Mouse (Mus musculus) hindbrain, embryonic 15.5 days (tissue): ENCODE data around the gene Gpr37l1. TPM values are rescaled to one million over a fixed set of nuclear protein-coding genes. Genes with fewer than 3 reads are reported as not detected.

Experiments used
- ATAC-seq: fragments of 200-750 bp; cut with Nextera tagmentation; 2 replicates; pipeline ENCODE4 v1.8.0; 2017; ENCODE audit warnings: low read depth, moderate number of reproducible peaks, moderate TSS enrichment; ENCODE audit not compliant: low FRiP score
- H3K27ac ChIP-seq: fragments of 300-500 bp; sonication (generic); replicated peaks from 2 replicates; pipeline ENCODE4 v1.5.1; 2015; ENCODE audit warnings: mild to moderate bottlenecking, inconsistent platforms
- H3K27me3 ChIP-seq: fragments of 300-500 bp; sonication (generic); 2 replicates; pipeline ENCODE4 v1.6.1; 2015; ENCODE audit warnings: control low read depth, inconsistent platforms
- H3K36me3 ChIP-seq: fragments of 300-500 bp; sonication (generic); 2 replicates; pipeline ENCODE4 v1.6.1; 2015; ENCODE audit warnings: control low read depth, inconsistent platforms
- H3K4me1 ChIP-seq: fragments of 300-500 bp; sonication (generic); replicated peaks from 2 replicates; pipeline ENCODE4 v1.6.1; 2015; ENCODE audit warnings: control low read depth, inconsistent platforms
- H3K4me2 ChIP-seq: fragments of 300-500 bp; sonication (generic); 2 replicates; pipeline ENCODE4 v1.6.1; 2015; ENCODE audit warnings: moderate library complexity, mild to moderate bottlenecking, inconsistent platforms
- H3K4me3 ChIP-seq: fragments of 300-500 bp; sonication (generic); 2 replicates; pipeline ENCODE4 v1.5.1; 2015; ENCODE audit warnings: mild to moderate bottlenecking, inconsistent platforms
- H3K9ac ChIP-seq: fragments of 300-500 bp; sonication (generic); 2 replicates; pipeline ENCODE4 v1.6.1; 2015; ENCODE audit warnings: inconsistent platforms
- H3K9me3 ChIP-seq: fragments of 300-500 bp; sonication (generic); 2 replicates; pipeline ENCODE4 v1.6.1; 2016; ENCODE audit warnings: control low read depth, inconsistent platforms
- WGBS: fragments of 180-500 bp; shearing (Covaris S2); methylation state at CpG from one replicate; pipeline ENCODE4 v1.1.7; 2015; 5-methylcytosine and 5-hydroxymethylcytosine counted together
- polyA plus RNA-seq: library from polyadenylated mRNA; unstranded; fragments of >200 nt; fragmentation: Nextera tagmentation; extraction: Ambion mirVana; gene quantifications from 2 replicates; pipeline ENCODE4 v1.2.1, GENCODE M21; 2015

Gpr37l1 gene
- polyA plus RNA-seq = 1.4 and 2.5 TPM in 2 replicates

GRCm38 (mm10) chr1:135167435-135167834 is at the start of gene Gpr37l1:
Gpr37l1 (minus strand) TSS chr1:135167681.
- peak; percentile 31; the same call in 1 of the 2 replicates for ATAC-seq
- no peak within 1 kb of the TSS for H3K4me3 ChIP-seq
- 59% methylated on average over 11 of the region's 11 CpGs for WGBS
- H3K4me1 ChIP-seq = peaks cover 6% of the 10 kb centered on the region; the same call in 1 of the 2 replicates
- H3K9me3 ChIP-seq = no peaks in the 10 kb centered on the region
- H3K9ac ChIP-seq = no peak within 1 kb of the TSS
- H3K27ac ChIP-seq = no peak within 1 kb of the TSS
- H3K27me3 ChIP-seq = no peaks in the 10 kb centered on the region
- no peaks in the 10 kb centered on the region for H3K36me3 ChIP-seq
- H3K4me2 ChIP-seq = no peak within 1 kb of the TSS

- ATAC-seq = no peak
- Histone ChIP-seq H3K9ac (no peak overlapping the region), H3K4me1 (no peaks in the 10 kb centered on the region), H3K4me2 (no peak overlapping the region), H3K27me3 (no peaks in the 10 kb centered on the region), H3K27ac (no peak overlapping the region), H3K9me3 (no peaks in the 10 kb centered on the region), H3K4me3 (no peak overlapping the region), H3K36me3 (no peaks in the 10 kb centered on the region)
- 90% methylated on average over 9 of the region's 9 CpGs for WGBS
Measured at GRCm38 (mm10) chr1:135213772-135214640, 46.5 kb upstream of the Gpr37l1 start.

GRCm38 (mm10) chr1:135210421-135210820 is 42.9 kb upstream of the Gpr37l1 start:
- Histone ChIP-seq H3K36me3 (no peaks in the 10 kb centered on the region), H3K4me2 (no peak overlapping the region), H3K9ac (no peak overlapping the region), H3K27ac (no peak overlapping the region), H3K9me3 (no peaks in the 10 kb centered on the region), H3K4me3 (no peak overlapping the region), H3K4me1 (no peaks in the 10 kb centered on the region), H3K27me3 (no peaks in the 10 kb centered on the region)
- 66% methylated on average over 5 of the region's 5 CpGs for WGBS
- no peak for ATAC-seq

DNA sequence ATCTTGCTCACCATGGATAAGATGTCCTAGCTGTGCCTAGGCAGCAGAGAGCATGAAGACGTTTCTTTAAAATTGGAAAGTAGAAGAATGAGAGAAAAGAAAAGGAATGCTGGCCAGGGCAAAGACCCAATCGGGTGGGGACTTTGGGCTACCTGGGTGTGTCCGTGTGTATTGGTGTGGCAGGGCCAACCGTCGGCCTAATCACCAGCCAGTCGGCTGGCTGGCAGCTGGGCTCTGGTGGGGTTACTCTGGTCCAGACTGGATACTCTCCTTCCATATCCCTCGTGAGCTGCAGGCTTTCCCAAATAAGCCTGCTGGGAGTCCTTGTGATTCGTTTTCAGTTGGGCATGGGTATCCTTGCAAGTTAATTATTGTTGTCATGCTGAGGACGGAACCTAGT is 41.2 kb upstream of the Gpr37l1 start:
- Histone ChIP-seq H3K4me2 (no peak overlapping the region), H3K4me3 (no peak overlapping the region), H3K27me3 (no peaks in the 10 kb centered on the region), H3K4me1 (no peaks in the 10 kb centered on the region), H3K27ac (no peak overlapping the region), H3K9ac (no peak overlapping the region), H3K9me3 (no peaks in the 10 kb centered on the region), H3K36me3 (no peaks in the 10 kb centered on the region)
- ATAC-seq = no peak
- WGBS = 70% methylated on average over 9 of the region's 9 CpGs

- H3K27me3 ChIP-seq = no peaks in the 10 kb centered on the region
- no peak overlapping the region for H3K9ac ChIP-seq
- ATAC-seq = no peak
- no peak overlapping the region for H3K4me3 ChIP-seq
- 93% methylated on average over 14 of the region's 14 CpGs for WGBS
- no peak overlapping the region for H3K27ac ChIP-seq
- no peaks in the 10 kb centered on the region for H3K36me3 ChIP-seq
- no peak overlapping the region for H3K4me2 ChIP-seq
- no peaks in the 10 kb centered on the region for H3K9me3 ChIP-seq
- H3K4me1 ChIP-seq = no peaks in the 10 kb centered on the region
Measured at GRCm38 (mm10) chr1:135206586-135207339, 39.3 kb upstream of the Gpr37l1 start.

DNA sequence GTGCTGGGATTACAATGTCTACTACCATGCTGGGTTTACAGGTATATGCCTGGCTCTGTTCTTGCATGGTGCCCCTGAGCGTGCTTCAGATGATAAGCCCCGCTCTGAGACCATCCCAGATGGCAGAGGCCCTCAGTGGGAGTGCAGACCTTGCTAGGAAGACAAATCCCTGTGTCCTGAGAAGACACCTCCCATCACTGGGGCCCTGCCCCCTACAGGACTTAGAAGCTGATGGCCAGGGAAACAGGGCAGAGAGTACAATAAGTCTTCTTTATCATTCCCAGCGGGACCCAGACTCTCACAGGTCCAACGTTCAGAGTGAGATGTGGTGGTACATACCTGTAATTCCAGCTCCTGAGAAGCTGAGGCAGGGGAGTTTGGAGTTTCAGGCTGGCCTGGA is 37.8 kb upstream of the Gpr37l1 start:
- ATAC-seq = no peak
- H3K36me3 ChIP-seq = no peaks in the 10 kb centered on the region
- H3K27me3 ChIP-seq = no peaks in the 10 kb centered on the region
- H3K4me2 ChIP-seq = no peak overlapping the region
- no peaks in the 10 kb centered on the region for H3K4me1 ChIP-seq
- no peak overlapping the region for H3K27ac ChIP-seq
- no peak overlapping the region for H3K9ac ChIP-seq
- H3K4me3 ChIP-seq = no peak overlapping the region
- no peaks in the 10 kb centered on the region for H3K9me3 ChIP-seq
- 66% methylated on average over 4 of the region's 4 CpGs for WGBS

DNA sequence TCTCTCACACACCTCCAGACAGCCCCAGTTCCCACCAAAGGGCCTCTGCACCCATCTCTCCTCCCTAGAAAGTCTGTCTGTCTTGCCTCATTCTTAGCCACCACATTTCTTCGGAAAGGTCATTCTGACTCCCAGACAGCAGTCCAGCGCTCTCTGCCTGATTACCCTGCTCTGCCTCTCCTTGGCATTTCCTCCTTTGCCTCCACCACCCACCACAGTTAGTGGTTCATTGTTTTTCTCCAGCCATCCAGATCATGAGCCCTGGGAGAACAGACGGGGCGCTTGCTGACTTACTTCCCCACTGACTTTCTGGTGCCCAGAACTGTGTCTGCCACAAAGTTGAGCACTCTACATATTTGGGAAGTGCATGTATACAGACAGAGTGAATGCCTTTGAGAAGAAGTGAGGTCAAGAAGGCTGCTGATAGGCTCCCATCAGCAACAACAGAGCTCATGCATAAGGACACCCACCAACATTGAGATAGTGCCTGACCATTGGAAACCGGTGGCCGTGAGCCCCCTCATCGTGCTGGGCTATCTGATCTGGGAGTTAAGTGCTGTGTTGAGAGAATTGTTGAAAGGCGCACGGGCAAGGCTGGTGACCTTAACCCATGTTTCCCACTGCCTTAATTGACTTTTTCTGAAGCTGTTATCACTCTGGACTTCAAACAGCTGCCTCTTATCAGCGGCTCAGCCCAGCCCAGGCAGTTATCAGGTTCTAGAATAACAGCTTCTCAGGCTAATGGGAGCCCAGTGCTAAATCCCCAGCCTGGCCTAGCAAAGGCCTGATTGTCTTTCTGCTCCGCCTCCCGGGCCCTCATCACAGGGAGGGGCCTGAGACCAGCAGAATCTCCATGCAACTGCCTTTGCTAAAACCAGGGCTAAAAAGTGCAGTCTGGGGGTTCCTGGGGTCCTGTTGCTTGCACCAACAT is 37.0 kb upstream of the Gpr37l1 start:
- ATAC-seq = no peak
- peaks cover under 1% of the 10 kb centered on the region; the same call in 1 of the 2 replicates for H3K4me1 ChIP-seq
- H3K27me3 ChIP-seq = no peaks in the 10 kb centered on the region
- H3K27ac ChIP-seq = no peak overlapping the region
- 42% methylated on average over 12 of the region's 12 CpGs for WGBS
- no peak overlapping the region for H3K4me3 ChIP-seq
- no peak overlapping the region for H3K9ac ChIP-seq
- no peaks in the 10 kb centered on the region for H3K9me3 ChIP-seq
- no peak overlapping the region for H3K4me2 ChIP-seq
- H3K36me3 ChIP-seq = no peaks in the 10 kb centered on the region

GRCm38 (mm10) chr1:135200400-135200799 is 32.9 kb upstream of the Gpr37l1 start:
- Histone ChIP-seq H3K9ac (no peak overlapping the region), H3K4me3 (no peak overlapping the region), H3K4me2 (no peak overlapping the region), H3K36me3 (no peaks in the 10 kb centered on the region), H3K27ac (no peak overlapping the region), H3K4me1 (peaks cover 7% of the 10 kb centered on the region), H3K9me3 (no peaks in the 10 kb centered on the region), H3K27me3 (no peaks in the 10 kb centered on the region)
- 84% methylated on average over 4 of the region's 4 CpGs for WGBS
- no peak for ATAC-seq

DNA sequence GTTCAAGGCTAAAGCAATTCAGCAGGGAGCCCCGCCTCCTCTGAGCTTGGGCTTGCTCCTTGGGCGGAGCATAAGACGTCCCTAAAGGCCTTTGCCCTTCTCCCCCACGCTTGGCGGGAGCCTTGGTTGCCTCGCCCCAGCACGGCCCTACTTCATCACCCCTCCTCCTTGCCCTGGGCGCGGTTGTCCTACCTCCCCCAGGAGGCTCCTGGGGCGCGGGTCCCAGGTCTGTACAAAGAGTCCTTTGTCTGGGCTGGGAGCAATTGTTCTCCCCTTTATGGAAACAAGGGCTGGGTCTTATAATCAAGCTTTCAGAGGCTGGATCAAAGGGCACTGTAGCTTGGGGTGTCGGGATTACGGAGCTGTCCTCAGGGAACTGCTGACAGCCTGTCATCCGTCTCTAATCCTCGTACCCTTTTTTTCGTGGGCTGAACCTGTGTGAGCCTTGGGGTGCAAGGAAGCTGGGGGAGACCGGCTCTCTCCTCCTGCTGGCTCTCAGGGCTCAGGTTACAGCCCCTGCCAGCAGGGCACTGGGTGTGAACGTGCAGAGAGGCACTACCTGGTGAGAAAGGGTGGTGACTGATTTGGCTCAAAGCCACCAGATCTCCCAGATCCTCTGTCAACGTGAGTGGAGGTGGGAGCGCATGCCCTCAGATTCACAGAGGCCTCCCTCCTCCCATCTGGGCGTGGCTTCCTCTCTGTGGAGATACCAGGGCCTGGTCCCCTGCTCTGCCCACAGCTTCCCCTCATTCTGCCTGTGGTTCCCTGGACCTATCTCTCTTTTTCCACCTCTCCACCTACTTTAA is 31.7 kb upstream of the Gpr37l1 start:
- Histone ChIP-seq H3K9ac (no peak overlapping the region), H3K4me2 (peak overlapping the region; percentile 37), H3K27ac (no peak overlapping the region), H3K36me3 (no peaks in the 10 kb centered on the region), H3K4me1 (peaks cover 7% of the 10 kb centered on the region), H3K27me3 (no peaks in the 10 kb centered on the region), H3K9me3 (no peaks in the 10 kb centered on the region), H3K4me3 (no peak overlapping the region)
- WGBS = 6% methylated on average over 21 of the region's 21 CpGs
- ATAC-seq = 0 out of 2 replicates have a peak, but pooled peaks have one; percentile 23

DNA sequence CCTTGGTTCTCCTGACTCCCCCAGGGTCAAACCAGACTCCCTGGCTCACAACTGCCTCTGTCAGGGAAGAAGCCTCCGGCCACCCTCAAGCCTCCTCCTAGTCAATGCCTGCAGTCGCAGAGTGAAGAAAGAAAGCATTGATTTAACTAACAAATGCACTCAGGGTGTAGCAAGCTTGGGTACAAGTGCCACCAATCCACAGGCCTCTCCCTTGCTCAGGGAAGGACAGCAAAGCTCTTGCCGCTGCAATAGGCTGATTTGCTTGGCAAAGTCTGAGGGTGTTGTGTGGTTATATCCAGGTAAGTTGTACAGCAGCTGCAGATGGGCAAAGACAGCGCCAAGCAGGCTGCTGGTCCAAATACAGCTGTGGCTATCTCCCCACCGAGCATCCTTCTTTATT is 30.9 kb upstream of the Gpr37l1 start:
- Histone ChIP-seq H3K9ac (no peak overlapping the region), H3K4me1 (peaks cover 7% of the 10 kb centered on the region), H3K36me3 (no peaks in the 10 kb centered on the region), H3K4me3 (no peak overlapping the region), H3K4me2 (no peak overlapping the region), H3K9me3 (no peaks in the 10 kb centered on the region), H3K27ac (no peak overlapping the region), H3K27me3 (no peaks in the 10 kb centered on the region)
- WGBS = 30% methylated on average over 5 of the region's 5 CpGs
- ATAC-seq = no peak

DNA sequence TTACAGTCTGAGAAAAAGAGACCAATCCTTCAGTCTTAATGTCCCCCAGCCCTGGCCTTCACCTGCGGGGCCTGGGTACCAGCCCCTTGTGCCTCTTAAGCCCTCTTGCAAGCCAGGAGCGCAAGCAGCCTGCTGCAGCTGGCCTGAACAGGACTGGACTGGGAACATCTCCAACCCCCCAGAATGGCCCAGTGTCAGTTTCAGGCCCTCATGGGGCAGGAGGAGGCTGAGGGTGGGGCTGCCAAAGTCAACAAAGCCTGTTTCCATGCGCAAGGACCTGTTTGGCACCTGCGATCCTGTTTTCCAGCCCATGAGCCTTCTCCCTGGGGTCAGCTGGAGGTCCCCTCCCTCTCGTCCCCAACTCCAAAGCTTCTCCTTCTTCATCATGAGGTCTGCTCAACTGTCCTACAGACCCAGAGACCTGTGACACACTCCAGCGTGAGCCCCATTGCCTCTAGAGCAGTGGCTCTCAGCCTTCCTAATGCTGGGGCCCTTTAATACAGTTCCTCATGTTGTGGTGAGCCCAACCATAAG is 28.5 kb upstream of the Gpr37l1 start:
- Histone ChIP-seq H3K36me3 (no peaks in the 10 kb centered on the region), H3K4me2 (no peak overlapping the region), H3K9me3 (no peaks in the 10 kb centered on the region), H3K4me1 (peaks cover 7% of the 10 kb centered on the region), H3K27me3 (no peaks in the 10 kb centered on the region), H3K27ac (no peak overlapping the region), H3K9ac (no peak overlapping the region), H3K4me3 (no peak overlapping the region)
- ATAC-seq = no peak
- WGBS = 87% methylated on average over 6 of the region's 6 CpGs
